Mouse (Mus musculus) kidney, embryonic 15.5 days (tissue): ENCODE results near the gene Ccdc167. TPM values are rescaled to one million over a fixed set of nuclear protein-coding genes. Genes with fewer than 3 reads are reported as not detected.
A peak's percentile ranks its signal among the peaks of the same experiment; 100 is the strongest.

Source experiments
- ATAC-seq: fragments of 200-750 bp; cut with Nextera tagmentation; replicated peaks from 2 replicates; pipeline ENCODE4 v1.8.0; 2017; ENCODE audit warnings: moderate TSS enrichment; ENCODE audit not compliant: low FRiP score
- H3K27ac ChIP-seq: fragments of 300-500 bp; sonication (generic); 2 replicates; pipeline ENCODE4 v1.5.1; 2015; ENCODE audit warnings: mild to moderate bottlenecking, inconsistent platforms
- H3K27me3 ChIP-seq: fragments of 300-500 bp; sonication (generic); 2 replicates; pipeline ENCODE4 v1.6.1; 2015; ENCODE audit warnings: inconsistent platforms
- H3K36me3 ChIP-seq: fragments of 300-500 bp; sonication (generic); 2 replicates; pipeline ENCODE4 v1.6.1; 2015; ENCODE audit warnings: inconsistent platforms
- H3K4me1 ChIP-seq: fragments of 300-500 bp; sonication (generic); 2 replicates; pipeline ENCODE4 v1.6.1; 2015; ENCODE audit warnings: inconsistent platforms
- H3K4me2 ChIP-seq: fragments of 300-500 bp; sonication (generic); 2 replicates; pipeline ENCODE4 v1.6.1; 2015; ENCODE audit warnings: moderate library complexity, mild to moderate bottlenecking, inconsistent platforms
- H3K4me3 ChIP-seq: fragments of 300-500 bp; sonication (generic); replicated peaks from 2 replicates; pipeline ENCODE4 v1.5.1; 2015; ENCODE audit warnings: mild to moderate bottlenecking, inconsistent platforms
- H3K9ac ChIP-seq: fragments of 300-500 bp; sonication (generic); 2 replicates; pipeline ENCODE4 v1.6.1; 2015; ENCODE audit warnings: mild to moderate bottlenecking, inconsistent platforms
- H3K9me3 ChIP-seq: fragments of 300-500 bp; sonication (generic); replicated peaks from 2 replicates; pipeline ENCODE4 v1.6.1; 2016; ENCODE audit warnings: inconsistent platforms
- WGBS: fragments of 180-500 bp; shearing (Covaris S2); methylation state at CpG from one replicate; pipeline ENCODE4 v1.1.7; 2015; ENCODE audit warnings: mixed read lengths; 5-methylcytosine and 5-hydroxymethylcytosine counted together
- polyA plus RNA-seq: library from polyadenylated mRNA; unstranded; fragments of >200 nt; fragmentation: Nextera tagmentation; extraction: Ambion mirVana; gene quantifications from 2 replicates; pipeline ENCODE4 v1.2.1, GENCODE M21; 2015

Ccdc167 gene
- polyA plus RNA-seq, 1 experiment from 2014 or later = 15.5 TPM

DNA sequence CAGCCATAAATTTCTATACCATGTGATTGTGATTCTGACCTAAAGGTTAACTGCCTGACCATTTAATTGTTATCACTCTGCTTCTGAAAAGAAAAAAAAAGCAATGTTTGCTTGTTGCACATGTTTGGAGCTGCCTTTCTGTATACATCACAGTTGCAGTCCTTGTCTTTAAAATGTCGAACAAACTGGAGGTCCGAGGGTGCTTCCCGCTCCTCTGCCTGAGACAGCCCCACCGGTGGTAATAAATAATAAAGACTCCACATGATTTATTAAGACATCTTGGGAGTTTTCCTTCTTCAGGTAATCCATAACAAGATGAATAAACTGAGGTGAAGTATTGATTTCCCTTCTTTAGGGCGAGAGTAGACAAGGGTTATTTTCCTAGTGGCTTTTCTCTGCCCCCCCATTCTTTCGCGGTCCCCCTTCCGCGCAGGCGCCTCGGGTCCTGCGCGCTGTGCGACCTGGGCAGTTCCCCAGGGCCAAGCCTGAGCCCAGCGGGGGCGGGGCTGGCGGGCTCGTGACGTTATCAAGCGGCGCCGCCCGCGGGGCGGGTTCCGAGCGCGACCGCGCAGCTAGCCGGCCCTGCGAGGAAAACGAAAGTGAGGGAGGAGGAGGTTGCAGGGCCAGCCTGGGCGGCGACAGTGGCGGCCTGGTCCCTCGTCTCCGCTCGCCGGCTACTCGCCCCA, 56.6 kb downstream of the Ccdc167 start, which contains the start of gene Cmtr1:
Gene Cmtr1, plus strand, starts transcription at position 520 of the 686 bp plus-strand sequence.
- ATAC-seq = peak; percentile 98
- H3K36me3 ChIP-seq = peaks cover 25% of the 10 kb centered on the region
- H3K9ac ChIP-seq = peak within 1 kb of the TSS; percentile 94
- H3K4me1 ChIP-seq = peaks cover 11% of the 10 kb centered on the region
- H3K4me3 ChIP-seq = peak within 1 kb of the TSS; percentile 98
- no peaks in the 10 kb centered on the region for H3K27me3 ChIP-seq
- peak within 1 kb of the TSS; percentile 83 for H3K4me2 ChIP-seq
- H3K27ac ChIP-seq = peak within 1 kb of the TSS; percentile 97
- no peaks in the 10 kb centered on the region for H3K9me3 ChIP-seq
- under 1% methylated on average over 35 of the region's 41 CpGs for WGBS

DNA sequence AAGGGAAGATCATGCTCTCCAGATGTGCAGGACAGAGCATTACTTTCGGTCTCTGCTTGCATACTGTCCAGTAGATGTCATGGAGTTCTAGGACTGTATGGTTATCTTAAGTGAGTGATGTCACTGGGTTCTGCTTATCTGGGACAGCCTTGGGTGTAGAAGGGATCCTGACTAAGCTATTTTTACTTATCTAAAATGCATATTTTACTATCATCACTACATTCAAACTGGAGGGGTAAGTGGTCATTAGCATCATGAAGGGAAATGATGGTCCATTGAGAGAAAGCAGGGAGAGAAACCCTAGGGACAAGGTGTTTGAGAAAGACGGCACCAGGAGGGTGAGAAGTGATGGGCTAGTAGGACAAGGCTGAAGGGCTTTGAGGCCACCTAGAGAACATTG, 58.6 kb downstream of the Ccdc167 start:
- Histone ChIP-seq H3K27ac (no peak overlapping the region), H3K4me3 (no peak overlapping the region), H3K4me2 (no peak overlapping the region), H3K9me3 (no peaks in the 10 kb centered on the region), H3K4me1 (peaks cover 11% of the 10 kb centered on the region), H3K9ac (no peak overlapping the region), H3K36me3 (peaks cover 5% of the 10 kb centered on the region), H3K27me3 (no peaks in the 10 kb centered on the region)
- WGBS = 84% methylated on average over 2 of the region's 2 CpGs
- no peak for ATAC-seq

DNA sequence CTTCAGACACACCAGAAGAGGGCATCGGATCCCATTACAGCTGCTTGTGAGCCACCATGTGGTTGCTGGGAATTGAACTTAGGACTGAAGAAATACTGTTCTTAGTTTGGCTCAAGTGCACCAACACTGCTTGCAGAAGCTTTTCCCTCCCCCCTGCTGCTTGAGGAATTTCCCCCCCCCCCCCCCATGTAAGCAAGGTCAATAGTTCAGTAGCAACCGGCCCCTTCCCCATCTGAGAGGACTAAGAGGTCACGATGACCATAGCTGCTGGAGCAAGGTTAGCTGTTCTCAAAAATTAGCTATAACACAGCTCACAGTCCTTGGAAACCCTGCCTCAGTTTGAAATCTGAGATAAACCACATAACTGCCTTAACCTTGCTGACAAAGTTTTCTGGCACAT, 74.6 kb downstream of the Ccdc167 start:
- H3K27ac ChIP-seq = no peak overlapping the region
- no peaks in the 10 kb centered on the region for H3K9me3 ChIP-seq
- H3K27me3 ChIP-seq = no peaks in the 10 kb centered on the region
- H3K4me1 ChIP-seq = no peaks in the 10 kb centered on the region
- no peak overlapping the region for H3K4me2 ChIP-seq
- no peak overlapping the region for H3K4me3 ChIP-seq
- H3K36me3 ChIP-seq = peaks cover 68% of the 10 kb centered on the region
- no peak for ATAC-seq
- 81% methylated on average over 3 of the region's 3 CpGs for WGBS
- H3K9ac ChIP-seq = no peak overlapping the region

DNA sequence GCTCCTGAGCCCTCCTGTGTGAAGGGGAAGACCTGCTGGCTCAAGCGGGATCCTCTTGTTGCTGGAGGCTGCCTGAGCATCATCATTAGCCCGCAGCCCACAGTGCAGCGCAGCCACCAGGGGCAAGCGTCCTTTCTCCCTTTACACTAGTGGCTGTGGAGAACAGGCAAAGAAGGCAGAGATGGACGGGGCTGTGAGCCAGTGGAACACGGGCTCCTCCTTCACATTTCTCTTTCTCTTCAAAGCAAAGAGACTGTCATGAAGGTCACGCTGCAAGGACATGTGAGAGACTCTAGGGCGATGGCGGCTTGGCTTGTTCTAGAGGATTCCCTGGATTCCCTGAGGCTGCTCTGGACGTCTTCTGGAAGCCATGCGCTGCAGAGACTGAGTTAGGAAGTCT, 75.9 kb downstream of the Ccdc167 start:
- Histone ChIP-seq H3K9me3 (no peaks in the 10 kb centered on the region), H3K36me3 (peaks cover 74% of the 10 kb centered on the region), H3K4me1 (no peaks in the 10 kb centered on the region), H3K4me3 (no peak overlapping the region), H3K4me2 (no peak overlapping the region), H3K27ac (no peak overlapping the region), H3K9ac (no peak overlapping the region), H3K27me3 (no peaks in the 10 kb centered on the region)
- WGBS = 92% methylated on average over 11 of the region's 11 CpGs
- no peak for ATAC-seq

DNA sequence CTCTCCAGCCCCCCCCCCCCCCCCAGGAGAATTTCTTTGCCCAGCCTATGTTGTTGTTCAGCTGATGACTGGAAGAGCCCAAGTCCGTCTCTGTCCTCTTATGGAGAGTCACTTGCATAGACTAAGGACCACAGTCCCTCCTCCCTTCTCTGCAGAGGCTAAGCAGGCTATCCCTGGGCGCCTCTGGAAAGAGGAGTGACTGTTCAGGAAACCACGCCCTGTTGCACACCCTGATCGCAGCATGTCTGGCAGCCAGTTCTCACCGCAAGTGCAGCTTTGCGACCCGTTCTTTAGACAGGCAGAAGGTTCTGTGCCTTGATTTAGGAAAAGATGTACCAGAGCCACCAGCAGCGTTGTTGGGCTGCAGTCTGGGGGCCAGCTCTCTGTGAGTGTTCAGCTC, 78.9 kb downstream of the Ccdc167 start:
- H3K4me1 ChIP-seq = no peaks in the 10 kb centered on the region
- WGBS = 72% methylated on average over 8 of the region's 8 CpGs
- no peak overlapping the region for H3K4me2 ChIP-seq
- H3K36me3 ChIP-seq = peaks cover 98% of the 10 kb centered on the region
- no peak overlapping the region for H3K27ac ChIP-seq
- no peak overlapping the region for H3K9ac ChIP-seq
- no peaks in the 10 kb centered on the region for H3K27me3 ChIP-seq
- ATAC-seq = no peak
- no peaks in the 10 kb centered on the region for H3K9me3 ChIP-seq
- no peak overlapping the region for H3K4me3 ChIP-seq

DNA sequence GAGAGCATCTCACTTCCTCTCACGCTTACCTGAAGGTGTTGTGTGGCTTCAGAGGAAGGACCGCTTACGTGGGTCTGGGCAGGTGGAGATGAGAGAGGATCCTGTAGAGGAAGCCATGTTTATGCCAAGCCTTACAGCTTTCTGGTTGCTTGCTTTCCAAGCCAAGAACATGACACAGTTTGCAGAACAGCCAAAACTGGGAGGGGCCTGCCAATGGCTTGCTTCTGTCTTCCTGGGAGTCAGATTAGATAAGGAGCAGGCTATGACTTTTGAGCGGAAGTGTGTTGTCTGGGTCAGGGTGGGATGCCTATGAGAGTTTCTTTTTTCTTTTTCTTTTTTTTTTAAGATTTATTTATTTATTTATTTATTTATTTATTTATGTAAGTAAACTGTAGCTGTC, 79.5 kb downstream of the Ccdc167 start:
- 90% methylated on average over 4 of the region's 4 CpGs for WGBS
- H3K36me3 ChIP-seq = peaks cover 98% of the 10 kb centered on the region
- H3K9me3 ChIP-seq = no peaks in the 10 kb centered on the region
- H3K4me2 ChIP-seq = no peak overlapping the region
- H3K4me1 ChIP-seq = no peaks in the 10 kb centered on the region
- no peaks in the 10 kb centered on the region for H3K27me3 ChIP-seq
- no peak overlapping the region for H3K9ac ChIP-seq
- H3K4me3 ChIP-seq = no peak overlapping the region
- no peak overlapping the region for H3K27ac ChIP-seq
- ATAC-seq = no peak

Other genes starting within 250 kb of the Ccdc167 start
- 17.8 and 17.9 TPM in 2 replicates for gene Pim1, start 226.3 kb downstream of the Ccdc167 start, polyA plus RNA-seq
- not detected in 2 replicates for gene Gm17657, start 167.4 kb downstream of the Ccdc167 start, polyA plus RNA-seq
- gene Tbc1d22b, start 167.3 kb downstream of the Ccdc167 start, polyA plus RNA-seq = 16.7 and 19.3 TPM in 2 replicates
- 0.80 and 1.2 TPM in 2 replicates for gene Tmem217, start 164.7 kb downstream of the Ccdc167 start, polyA plus RNA-seq
- 73.7 and 76.0 TPM in 2 replicates for gene Rnf8, start 102.3 kb downstream of the Ccdc167 start, polyA plus RNA-seq
- gene Gm28043, start 102.2 kb downstream of the Ccdc167 start, polyA plus RNA-seq = 2.8 TPM in 2 replicates
- gene Cmtr1, start 56.4 kb downstream of the Ccdc167 start, polyA plus RNA-seq = 122 and 126 TPM in 2 replicates